ENCODE assay signal across 8 mouse cellular contexts in genomic region chr6:99803983-99804904, GRCm38 (mm10).
DNase-seq lines count a peak whose midpoint lies in the region; ATAC-seq and TF ChIP-seq lines count a peak whose summit lies in the region.

No protein-coding gene starts in this region.

- no peak overlapping the region for H3K4me3 ChIP-seq in ES-E14 (ENCODE audit: insufficient read depth in 1 of 2, low read depth in 1 of 2, low read length in 2 of 2, poor library complexity in 1 of 2, severe bottlenecking in 1 of 2)
- peak overlapping the region; percentile 10 for H3K4me3 ChIP-seq in forebrain, embryonic 16.5 days (replicated peaks; ENCODE audit: low read length)
- peak overlapping the region; percentile 14; the same call in 1 of the 2 replicates for H3K4me3 ChIP-seq in lung, embryonic 14.5 days (ENCODE audit: low read depth, low read length)

- peak overlapping the region; percentile 46 for H3K4me2 ChIP-seq in forebrain, embryonic 16.5 days (ENCODE audit: low read length)
- H3K4me2 ChIP-seq in lung, embryonic 14.5 days = peak overlapping the region; percentile 55

- in situ Hi-C loops in ES-E14 (cut with MboI; ENCODE audit: low sequenced_read_pairs in 2 of 2, unreplicated experiment in 2 of 2) = no loop called here

- H3K4me1 ChIP-seq in ES-E14 (ENCODE audit: control insufficient read depth in 2 of 2, insufficient read depth in 2 of 2, low read length in 2 of 2, poor library complexity in 1 of 2) = no peaks in the 10 kb centered on the region
- peaks cover 6% of the 10 kb centered on the region for H3K4me1 ChIP-seq in forebrain, embryonic 16.5 days (replicated peaks; ENCODE audit: control insufficient read depth, insufficient read depth, low read length)
- peaks cover 9% of the 10 kb centered on the region; the same call in 1 of the 2 replicates for H3K4me1 ChIP-seq in lung, embryonic 14.5 days (ENCODE audit: insufficient read depth)

- peak; percentile 85 for DNase-seq in ES-E14 (ENCODE audit: low read depth, low spot score)
- DNase-seq in cerebellum, adult 11-12 months = peak; percentile 73
- DNase-seq in heart, postnatal 36 days = peak; percentile 88 to 96
- DNase-seq in layer of hippocampus, adult 18-20 months (ENCODE audit: low spot score in 2 of 2) = peak; percentile 89 to 97
- peak; percentile 97 for DNase-seq in lung, embryonic 14.5 days
- DNase-seq in ovary, postnatal 10 days (ENCODE audit: low spot score) = peak; percentile 97
- DNase-seq in thymus, postnatal 10 days (ENCODE audit: low spot score in 2 of 2) = peak; percentile 75 to 91

- TF ChIP-seq CTCF in lung, embryonic 14.5 days (IDR thresholded peaks at IDR 0.05; ENCODE audit: low read depth) = peak; percentile 100

- peak; percentile 93 for ATAC-seq in forebrain, embryonic 16.5 days
- peak; percentile 87 for ATAC-seq in lung, embryonic 14.5 days (ENCODE audit: insufficient read depth)

- no peaks in the 10 kb centered on the region for H3K27me3 ChIP-seq in forebrain, embryonic 16.5 days (replicated peaks; ENCODE audit: control insufficient read depth, insufficient read depth, low read length)
- no peaks in the 10 kb centered on the region for H3K27me3 ChIP-seq in lung, embryonic 14.5 days (ENCODE audit: insufficient read depth, low read length)

- H3K36me3 ChIP-seq in ES-E14 (ENCODE audit: control insufficient read depth, insufficient read depth, low read length, poor library complexity, severe bottlenecking) = no peaks in the 10 kb centered on the region
- H3K36me3 ChIP-seq in forebrain, embryonic 16.5 days (ENCODE audit: control insufficient read depth, insufficient read depth) = no peaks in the 10 kb centered on the region
- H3K36me3 ChIP-seq in lung, embryonic 14.5 days (ENCODE audit: insufficient read depth) = no peaks in the 10 kb centered on the region

- no peak overlapping the region for H3K27ac ChIP-seq in ES-E14 (ENCODE audit: insufficient read depth, low read depth, low read length, poor library complexity, severe bottlenecking)
- no peak overlapping the region for H3K27ac ChIP-seq in forebrain, embryonic 16.5 days (ENCODE audit: low read length)
- H3K27ac ChIP-seq in lung, embryonic 14.5 days (ENCODE audit: low read depth) = no peak overlapping the region

- no peak overlapping the region for H3K9ac ChIP-seq in ES-E14 (ENCODE audit: insufficient read depth, low read depth, low read length, poor library complexity, severe bottlenecking)
- peak overlapping the region; percentile 24 for H3K9ac ChIP-seq in forebrain, embryonic 16.5 days (replicated peaks; ENCODE audit: low read depth, low read length)
- H3K9ac ChIP-seq in lung, embryonic 14.5 days = peak overlapping the region; percentile 16; the same call in 1 of the 2 replicates

- WGBS in forebrain, embryonic 16.5 days = 19% methylated on average over 25 of the region's 25 CpGs
- WGBS in lung, embryonic 14.5 days = 16% methylated on average over 25 of the region's 25 CpGs

- intact Hi-C loops in heart, postnatal 36 days (cut with DNase I) = loop anchor here (1.0 to 5.0 kb wide), 6 partner anchors 346 to 1073 kb away; partner anchors contain the start of gene Rybp

- H3K9me3 ChIP-seq in ES-E14 (ENCODE audit: control insufficient read depth, insufficient read depth, low read depth, low read length) = no peaks in the 10 kb centered on the region
- no peaks in the 10 kb centered on the region for H3K9me3 ChIP-seq in forebrain, embryonic 16.5 days (ENCODE audit: control insufficient read depth, low read length)
- H3K9me3 ChIP-seq in lung, embryonic 14.5 days (ENCODE audit: low read depth, low read length) = no peaks in the 10 kb centered on the region

TF ChIP-seq in ES-E14, 5 proteins besides CTCF, POLR2A, EP300 and RAD21:
- TF ChIP-seq MAFK (IDR thresholded peaks at IDR 0.05; ENCODE audit: insufficient read depth, low read depth, low read length) (no peak), ZC3H11A (IDR thresholded peaks at IDR 0.05; ENCODE audit: borderline replicate concordance, low read depth, low read length) (peak; percentile 73)

Comparison
In these comparisons a context has a peak if more than half of its experiments do, and no peak if none do; other contexts are left out.
1. H3K4me3 ChIP-seq: peak in forebrain, embryonic 16.5 days (single experiment) and lung, embryonic 14.5 days (single experiment); none in ES-E14 (0 of 2).
2. Peak in every context shown above with its lines, with median percentiles within 50 percentile points of each other: DNase-seq.